Mouse (Mus musculus) fibroblast of lung, adult 2 months (primary cell): ENCODE data around the gene Rad17.

Experiments used
- DNase-seq: peaks from one replicate; pipeline ENCODE4 v3.0.0-alpha.2; 2011; ENCODE audit warnings: low read depth

The Rad17 gene

GRCm38 (mm10) chr13:100616181-100617087, 34.4 kb downstream of the Rad17 start, which contains the start of gene Marveld2:
Gene Marveld2, minus strand, starts transcription at chr13:100616971.
- DNase-seq, result no peak

- no peak for DNase-seq
These were observed 37.9 kb downstream of the Rad17 start for GRCm38 (mm10) chr13:100612903-100613302.

DNA sequence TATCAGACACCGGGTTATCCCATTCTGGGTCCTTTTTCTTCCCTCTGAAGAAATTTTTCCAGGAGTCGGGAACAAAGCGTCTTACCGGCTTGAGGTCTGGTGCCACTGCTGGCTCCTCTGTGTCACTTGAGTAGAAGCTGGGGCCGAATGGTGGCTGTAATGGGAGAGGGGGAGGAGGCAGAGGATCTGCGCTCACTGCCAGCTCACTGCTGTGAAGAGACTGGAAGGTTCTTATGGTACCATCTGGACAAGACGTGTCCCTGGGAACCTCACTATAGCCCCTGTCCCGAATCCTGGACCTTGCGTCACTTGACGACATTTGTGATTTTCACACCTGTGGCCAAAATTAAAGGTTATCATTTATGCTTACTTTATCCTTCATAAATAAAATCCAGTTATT, 38.6 kb downstream of the Rad17 start:
- no peak for DNase-seq

- DNase-seq, result no peak
These were observed 39.6 kb downstream of the Rad17 start for GRCm38 (mm10) chr13:100611266-100611665.

- DNase-seq, result no peak
These were observed 43.1 kb downstream of the Rad17 start for GRCm38 (mm10) chr13:100607756-100608155.

GRCm38 (mm10) chr13:100605845-100606244, 45.0 kb downstream of the Rad17 start:
- no peak for DNase-seq

- no peak for DNase-seq
These were observed 47.1 kb downstream of the Rad17 start for GRCm38 (mm10) chr13:100603738-100604095.

GRCm38 (mm10) chr13:100603031-100603737, 47.7 kb downstream of the Rad17 start:
- DNase-seq, result no peak

GRCm38 (mm10) chr13:100602239-100602902, 48.5 kb downstream of the Rad17 start:
- no peak for DNase-seq

- no peak for DNase-seq
These were observed 49.8 kb downstream of the Rad17 start for GRCm38 (mm10) chr13:100601034-100601433.

DNA sequence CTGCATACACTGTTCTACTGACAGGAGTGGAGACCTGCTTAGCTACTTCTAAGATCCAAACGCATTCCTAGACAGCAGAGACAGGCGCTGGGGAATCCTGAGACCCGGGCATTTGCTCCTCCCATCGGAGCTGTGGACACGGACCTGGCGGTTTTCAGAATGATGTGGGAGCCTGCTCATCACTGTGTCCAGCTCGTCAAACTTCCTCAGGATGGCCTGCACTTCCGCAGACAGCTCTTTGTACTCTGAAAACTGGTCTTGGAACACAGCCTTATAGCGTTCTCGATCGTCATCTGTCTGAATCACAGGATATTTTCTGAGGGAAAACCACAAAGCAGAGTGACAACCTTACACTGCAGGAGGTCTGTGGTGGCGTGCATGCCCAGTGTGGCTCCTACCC, 50.5 kb downstream of the Rad17 start:
- no peak for DNase-seq

- no peak for DNase-seq
These were observed 53.6 kb downstream of the Rad17 start for GRCm38 (mm10) chr13:100597284-100597683.

DNA sequence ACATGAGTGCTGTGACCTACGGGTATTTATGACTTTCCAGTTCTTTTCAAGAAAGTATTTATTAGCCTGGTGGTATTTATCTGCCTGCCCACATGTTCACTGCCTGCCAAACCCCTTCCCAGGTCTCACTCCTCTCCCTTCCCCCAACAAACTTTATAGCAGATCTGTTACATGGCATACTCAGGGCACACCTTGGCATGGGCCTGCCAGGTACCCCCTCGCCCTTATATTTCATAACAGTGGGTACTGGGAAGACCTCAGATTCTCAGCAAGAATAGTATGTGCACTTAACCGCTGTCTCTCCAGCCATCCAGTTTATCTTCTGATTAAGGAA, 55.3 kb downstream of the Rad17 start:
- no peak for DNase-seq

GRCm38 (mm10) chr13:100594838-100595551, 55.9 kb downstream of the Rad17 start:
- no peak for DNase-seq

DNA sequence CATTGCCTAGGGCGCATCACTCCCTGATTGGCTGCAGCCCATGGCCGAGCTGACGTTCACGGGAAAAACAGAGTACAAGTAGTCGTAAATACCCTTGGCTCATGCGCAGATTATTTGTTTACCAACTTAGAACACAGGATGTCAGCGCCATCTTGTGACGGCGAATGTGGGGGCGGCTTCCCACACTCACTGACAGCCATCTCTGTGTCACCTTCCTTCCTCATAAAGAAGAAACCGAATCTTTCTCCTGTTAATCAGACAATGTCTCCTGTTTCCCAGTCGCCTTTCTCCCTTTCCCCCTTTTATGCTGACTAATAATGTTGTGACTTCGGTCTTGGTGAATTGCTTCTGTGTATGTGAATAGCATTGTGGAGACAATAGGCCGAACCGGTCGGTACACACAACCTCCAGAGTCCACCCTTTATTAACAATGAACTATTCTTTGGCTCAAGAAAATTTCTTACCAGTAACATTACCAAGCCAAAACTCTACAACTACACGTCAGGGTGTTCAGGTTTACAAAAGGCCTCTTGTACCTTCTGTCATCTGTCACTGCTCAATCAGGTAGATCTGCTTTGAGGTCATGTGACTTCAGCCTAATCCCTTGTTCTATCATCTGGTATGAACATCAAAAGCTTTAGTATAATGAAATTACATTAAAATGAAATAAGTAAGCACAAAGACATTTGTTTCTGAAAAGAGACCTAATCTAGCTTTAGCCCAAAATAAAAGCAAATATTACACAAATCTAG, 56.6 kb downstream of the Rad17 start:
- no peak for DNase-seq

DNA sequence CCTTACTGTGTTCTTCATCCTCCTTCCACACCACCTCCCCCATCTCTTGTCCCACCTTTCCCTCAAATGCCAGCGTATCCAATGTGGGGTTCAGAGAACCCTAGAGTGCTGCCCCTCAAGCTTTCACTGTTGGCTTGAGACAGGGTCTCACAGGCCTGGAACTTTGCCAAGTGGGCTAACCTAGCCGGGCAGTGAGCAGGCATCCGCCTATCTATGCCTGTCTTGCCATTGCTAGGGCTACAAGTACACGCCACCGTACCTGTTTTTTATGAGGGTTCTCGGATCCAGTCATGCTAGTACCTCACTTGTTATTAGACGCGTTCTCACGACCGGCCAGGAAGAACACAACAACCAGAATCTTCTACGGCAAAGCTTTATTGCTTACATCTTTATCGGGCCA, 62.2 kb downstream of the Rad17 start:
- no peak for DNase-seq

- DNase-seq, result no peak
These were observed 68.7 kb downstream of the Rad17 start for GRCm38 (mm10) chr13:100582144-100582543.

DNA sequence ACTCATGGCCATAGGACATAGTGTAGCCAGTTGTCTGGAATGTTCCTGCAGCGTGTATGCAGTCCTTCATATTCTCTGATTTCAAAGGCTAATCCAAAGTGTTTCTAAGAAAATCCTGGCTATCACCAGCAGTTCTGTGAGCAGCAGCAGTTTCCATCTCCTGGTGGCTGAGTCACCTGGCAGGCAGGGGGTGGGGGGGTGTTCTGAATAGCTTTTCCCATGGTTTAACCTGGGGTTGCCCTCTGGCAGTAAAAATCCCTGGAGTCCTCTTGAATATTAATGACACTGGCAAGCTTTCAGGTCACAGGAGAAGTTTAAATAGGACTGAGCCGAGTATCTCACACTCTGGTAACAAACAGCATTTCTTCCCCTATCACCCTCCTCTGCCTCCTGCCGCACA, 69.2 kb downstream of the Rad17 start:
- DNase-seq, result peak; percentile 26

DNA sequence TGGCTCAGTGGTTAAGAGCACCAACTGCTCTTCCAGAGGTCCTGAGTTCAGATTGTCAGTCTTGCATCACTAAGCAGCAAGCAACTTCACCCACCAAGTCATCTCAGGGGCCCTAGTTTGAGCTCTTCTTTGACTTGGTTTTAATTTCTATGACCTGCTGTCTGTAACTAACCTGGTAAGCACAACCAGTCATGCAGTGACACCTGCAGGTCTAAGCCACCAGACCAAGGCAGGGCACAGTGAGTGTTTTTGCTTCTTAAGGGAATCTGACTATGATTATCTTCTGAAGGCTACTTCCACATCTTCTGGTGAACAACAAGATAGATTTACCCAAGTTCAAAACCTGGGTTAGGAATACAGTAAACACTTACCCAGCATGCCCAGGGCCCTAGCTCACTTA, 70.9 kb downstream of the Rad17 start:
- DNase-seq, result no peak

- no peak for DNase-seq
These were observed 71.6 kb downstream of the Rad17 start for GRCm38 (mm10) chr13:100579220-100579619.

GRCm38 (mm10) chr13:100575950-100576349, 74.9 kb downstream of the Rad17 start:
- no peak for DNase-seq
